ENCODE assay signal across 8 mouse cellular contexts in genomic region chr16:5884746-5885689, GRCm38 (mm10). TPM values are rescaled to one million over a fixed set of nuclear protein-coding genes. Genes with fewer than 3 reads are reported as not detected.
DNase-seq lines count a peak whose midpoint lies in the region; ATAC-seq lines count a peak whose summit lies in the region.
"Had no signal": no experiment of that assay in that cellular context is flagged by ENCODE, and none has a peak within 500 bp of the region (broad histone marks: within the 10 kb centered on the region; RNA-seq: fewer than 3 reads in every experiment).

Gene Rbfox1, plus strand, starts transcription at chr16:5885355.

- no peaks in the 10 kb centered on the region for H3K36me3 ChIP-seq in forebrain, embryonic 16.5 days (ENCODE audit: control insufficient read depth, insufficient read depth)

- H3K4me2 ChIP-seq in forebrain, embryonic 16.5 days (ENCODE audit: low read length) = peak within 1 kb of the TSS; percentile 78

- H3K9ac ChIP-seq in forebrain, embryonic 16.5 days (replicated peaks; ENCODE audit: low read depth, low read length) = peak within 1 kb of the TSS; percentile 77

- under 1% methylated on average over 69 of the region's 69 CpGs for WGBS in forebrain, embryonic 16.5 days

- ATAC-seq in forebrain, embryonic 16.5 days = peak; percentile 68
- ATAC-seq in CD4-positive, CD25-positive, alpha-beta regulatory T cell, adult 4 months = no peak

- intact Hi-C loops in heart, postnatal 14 days (cut with DNase I) = loop anchor here (5.0 kb wide), 2 partner anchors 132 to 597 kb away; no protein-coding TSS in a partner anchor
- intact Hi-C loops in left cerebral cortex, postnatal 10 days (cut with DNase I) = loop anchor here (5.0 kb wide), 3 partner anchors 47 to 348 kb away; no protein-coding TSS in a partner anchor

- H3K27me3 ChIP-seq in forebrain, embryonic 16.5 days (replicated peaks; ENCODE audit: control insufficient read depth, insufficient read depth, low read length) = peaks cover 19% of the 10 kb centered on the region; the same call in 1 of the 2 replicates

- peak within 1 kb of the TSS; percentile 61 for H3K27ac ChIP-seq in forebrain, embryonic 16.5 days (ENCODE audit: low read length)

- peak within 1 kb of the TSS; percentile 67 for H3K4me3 ChIP-seq in forebrain, embryonic 16.5 days (replicated peaks; ENCODE audit: low read length)
- H3K4me3 ChIP-seq: myocyte had no signal

- H3K9me3 ChIP-seq in forebrain, embryonic 16.5 days (ENCODE audit: control insufficient read depth, low read length) = no peaks in the 10 kb centered on the region

- peaks cover 10% of the 10 kb centered on the region for H3K4me1 ChIP-seq in forebrain, embryonic 16.5 days (replicated peaks; ENCODE audit: control insufficient read depth, insufficient read depth, low read length)

- DNase-seq in ZHBTc4 (ENCODE audit: low read depth, low spot score) = peak; percentile 28
- peak; percentile 68 for DNase-seq in cerebellum, adult 11-12 months
- DNase-seq in heart, postnatal 14 days = peak; percentile 2 to 6
- DNase-seq in left cerebral cortex, postnatal 10 days (ENCODE audit: extremely low spot score in 1 of 2, low spot score in 2 of 2) = peak; percentile 58 to 83
- DNase-seq in right cerebral cortex, adult 18-20 months = peak; percentile 75

RNA-seq across cellular contexts. Expression of gene Rbfox1, which starts in this region (rescaled TPM):
- polyA plus RNA-seq in forebrain, embryonic 16.5 days (2015; fragmentation: Nextera tagmentation; extraction: Ambion mirVana) = 210 and 216 TPM in 2 replicates
- 10 to 100 TPM; 42.1 to 47.4 TPM for total RNA-seq in heart, postnatal 14 days (2021)
- 100 to 1,000 TPM; 264 to 278 TPM for total RNA-seq in left cerebral cortex, postnatal 10 days (2021)
- polyA plus RNA-seq in CD4-positive, CD25-positive, alpha-beta regulatory T cell, adult 4 months (2017; shearing (Covaris generic)) = not detected

Comparison
In these comparisons a context has a peak if more than half of its experiments do, and no peak if none do; other contexts are left out.
1. RNA of gene Rbfox1 (total RNA-seq): 264 to 278 TPM in left cerebral cortex, postnatal 10 days; 42.1 to 47.4 TPM in heart, postnatal 14 days; every median in the first group is over 4 times any median in the second.
2. RNA of gene Rbfox1 (polyA plus RNA-seq): 210 to 216 TPM in forebrain, embryonic 16.5 days; not detected in CD4-positive, CD25-positive, alpha-beta regulatory T cell, adult 4 months; every median in the first group is over 100 times any median in the second.
3. DNase-seq: peak in every context shown above with its lines; median percentile 75 in right cerebral cortex, adult 18-20 months; 70 in left cerebral cortex, postnatal 10 days; 68 in cerebellum, adult 11-12 months; 28 in ZHBTc4; 4 in heart, postnatal 14 days.